Mouse (Mus musculus): ENCODE data around the gene Tctn3. TPM values are rescaled to one million over a fixed set of nuclear protein-coding genes. Genes with fewer than 3 reads are reported as not detected.

Tctn3 gene
- total RNA-seq (2023), result 7.0 TPM

DNA sequence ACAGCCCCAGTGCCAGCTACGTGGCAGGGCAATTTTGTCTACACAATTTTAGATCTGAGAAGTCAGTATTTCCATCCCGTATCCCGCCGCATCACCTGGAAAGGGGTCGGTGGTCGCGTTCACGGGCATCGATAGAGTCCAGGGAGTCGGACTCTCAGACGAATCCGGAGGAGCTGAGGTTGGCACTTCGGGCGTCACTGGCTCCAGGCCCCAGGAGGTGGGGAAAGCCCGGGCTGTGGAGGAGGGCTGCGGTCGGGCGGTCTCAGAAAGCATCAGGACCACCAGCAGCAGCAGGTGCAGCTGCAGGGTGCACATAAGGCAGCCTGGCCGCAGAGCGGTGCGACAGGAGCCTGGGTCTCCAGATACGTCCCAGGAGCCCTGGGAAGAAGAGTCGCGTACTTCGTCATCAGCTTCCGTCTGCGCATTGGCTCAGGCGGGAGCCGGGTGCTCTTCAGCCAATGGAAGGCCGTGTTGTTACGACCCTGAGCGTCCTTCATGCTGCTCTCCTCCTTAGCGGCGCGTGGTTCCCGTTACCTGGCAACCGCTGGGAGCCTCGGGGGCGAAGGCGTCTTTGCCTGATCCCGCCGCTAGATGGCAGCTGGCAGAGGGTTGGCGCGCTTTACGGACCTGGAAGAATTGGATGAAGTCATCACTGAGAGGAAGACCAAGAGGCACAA lies at the start of gene Tctn3, which contains the start of gene Entpd1:
Gene Tctn3 (minus strand): TSS at position 404 of the 677 bp plus-strand sequence.
Gene Entpd1 (plus strand): TSS at position 537 of the 677 bp plus-strand sequence.

DNA sequence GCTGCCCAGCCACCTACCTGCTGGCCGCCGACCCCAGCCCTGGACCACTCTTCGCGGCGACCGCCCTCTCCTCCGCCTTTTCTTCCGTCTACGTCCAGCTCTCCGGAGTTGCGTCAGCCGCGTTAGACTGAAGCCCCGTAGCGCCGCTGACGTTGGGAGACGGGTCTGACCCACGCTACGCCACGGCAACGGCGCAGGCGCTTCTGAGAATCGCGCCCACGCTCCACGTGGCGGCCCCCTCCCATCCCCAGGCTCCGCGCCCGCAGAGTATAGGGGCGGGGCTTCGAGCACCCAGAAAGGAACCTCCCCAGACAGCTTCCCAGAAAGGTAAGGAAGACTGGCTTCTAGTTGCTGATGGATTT lies 23.8 kb downstream of the Tctn3 start, which contains the start of gene Aldh18a1:
Gene Aldh18a1 (minus strand): TSS at position 171 of the 362 bp plus-strand sequence.

Other genes with a start within 250 kb of the Tctn3 start
- gene Sorbs1, start 98.5 kb downstream of the Tctn3 start, total RNA-seq (2023), result 20.8 TPM
- 33.0 TPM for gene Aldh18a1, start 23.8 kb downstream of the Tctn3 start, total RNA-seq (2023)
- 6.7 TPM for gene Entpd1, start 133 bp upstream of the Tctn3 start, total RNA-seq (2023)
- gene Cc2d2b, start 136.5 kb upstream of the Tctn3 start, total RNA-seq (2023), result not detected
- 6.2 TPM for gene Ccnj, start 219.0 kb upstream of the Tctn3 start, total RNA-seq (2023)